Mouse (Mus musculus) adrenal gland, adult (tissue): ENCODE results near the gene Itga2.

ENCODE experiments used
- DNase-seq, 2 experiments: peaks; one replicate each; pipeline ENCODE4 v3.0.0; 2022 to 2023; ENCODE audit warnings: low spot score in 1 of 2; ENCODE audit not compliant: inconsistent age in 2 of 2

Itga2 gene

DNA sequence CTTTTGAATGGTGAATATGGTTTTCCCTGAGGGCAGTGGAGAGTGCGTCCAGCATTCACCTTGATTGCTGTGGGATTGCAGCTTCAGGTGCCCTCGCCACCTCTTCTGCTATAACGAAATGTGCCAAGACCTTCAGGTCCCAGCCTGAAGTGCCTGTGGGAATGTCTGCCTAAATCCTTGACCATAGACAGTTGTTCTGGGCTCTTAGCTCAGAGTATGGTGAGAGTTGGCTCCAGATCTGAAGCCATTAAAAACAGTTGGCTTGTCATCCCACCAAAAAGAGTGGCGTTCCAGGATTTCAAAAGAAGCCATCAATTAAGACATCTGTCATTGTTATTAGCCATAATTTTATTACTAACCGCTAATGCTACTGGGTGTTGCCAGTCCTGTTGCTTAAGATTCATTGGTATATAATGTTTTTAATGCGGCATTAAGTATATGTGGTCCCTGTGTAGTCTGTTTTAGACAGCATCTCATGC lies 106.5 kb downstream of the Itga2 start:
- DNase-seq: no peak

GRCm38 (mm10) chr13:114822871-114823270 lies 109.0 kb downstream of the Itga2 start:
- no peak for DNase-seq

DNA sequence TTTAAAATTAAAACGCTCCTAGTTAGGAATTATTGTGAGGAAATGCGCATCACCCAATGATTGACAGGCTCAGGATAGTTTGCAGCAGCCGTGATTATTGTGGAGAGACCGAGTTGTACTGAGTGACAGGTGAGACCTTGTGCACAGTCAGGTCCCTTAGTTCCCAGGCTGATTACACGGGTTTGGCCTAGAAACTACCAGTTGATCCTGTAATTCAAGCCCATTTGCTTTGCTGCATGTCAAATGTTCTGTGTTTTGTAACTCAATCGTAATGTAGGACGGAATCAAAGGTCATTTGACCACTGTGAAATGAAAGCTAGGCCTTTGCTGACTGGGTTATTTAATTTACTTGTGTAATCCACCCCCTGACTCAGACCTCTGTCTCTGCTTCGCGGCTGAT lies 113.4 kb downstream of the Itga2 start:
- peak in 1 of 2 experiments; percentile 89 for DNase-seq

DNA sequence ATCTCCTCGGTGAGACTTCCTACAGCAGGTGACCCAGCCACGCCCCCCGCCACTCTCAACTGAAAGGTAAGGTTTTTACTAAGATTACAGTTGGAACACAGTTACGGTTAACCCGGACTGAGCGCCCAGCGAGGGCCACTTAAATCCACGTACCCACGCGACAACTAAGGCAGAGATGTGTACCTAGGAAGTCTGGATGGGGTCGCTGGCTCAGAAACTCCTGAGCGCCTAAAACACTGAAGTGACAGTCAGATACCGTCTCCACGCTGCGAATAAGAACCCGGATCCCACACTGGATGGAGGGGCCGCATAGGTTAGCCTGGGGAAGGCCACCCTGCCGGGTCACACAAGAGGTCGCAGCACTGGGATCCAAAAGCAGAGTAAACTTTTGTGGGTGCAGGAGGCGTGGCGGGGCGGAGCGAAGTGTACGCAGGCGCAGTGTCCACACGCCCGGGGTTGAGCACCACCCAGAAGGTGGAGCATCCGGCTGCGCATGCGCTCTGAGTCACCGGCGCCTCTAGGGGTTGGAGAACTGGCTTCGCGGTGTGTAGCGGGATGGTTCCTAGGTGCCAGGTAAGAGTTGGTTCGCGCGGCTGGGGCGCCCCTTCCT lies 114.0 kb downstream of the Itga2 start, which contains the start of gene Mocs2:
Gene Mocs2 (plus strand): TSS at position 486 of the 610 bp plus-strand sequence.
- DNase-seq: peak; percentile 95 to 98

DNA sequence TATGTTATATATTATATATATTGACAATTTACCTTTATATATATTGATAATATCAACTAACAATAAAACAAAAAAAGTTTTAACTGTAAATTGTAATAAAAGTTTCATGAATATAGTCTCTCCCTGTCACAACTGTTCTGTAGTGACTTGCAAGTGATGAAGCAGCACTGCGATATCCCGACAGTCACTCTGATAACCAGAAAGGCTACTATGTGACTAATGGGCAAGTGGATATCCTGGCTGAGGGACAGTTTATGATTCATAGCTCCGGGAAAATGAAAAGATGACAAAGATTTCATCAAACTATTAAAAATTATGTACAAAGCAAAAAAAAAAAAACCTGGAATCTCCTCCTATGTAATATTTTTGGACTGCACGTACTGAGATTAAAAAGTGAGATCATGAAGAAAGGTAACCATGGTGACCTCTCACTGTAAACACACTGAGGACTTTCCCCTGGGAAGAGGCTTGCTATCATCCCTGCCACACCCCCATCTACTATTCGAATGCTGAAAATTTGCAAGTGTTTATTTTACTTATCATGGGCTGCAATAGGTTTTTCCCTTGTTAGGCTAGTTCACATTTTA lies 122.2 kb downstream of the Itga2 start:
- peak in 1 of 2 experiments; percentile 62 for DNase-seq

GRCm38 (mm10) chr13:114802971-114803370 lies 128.9 kb downstream of the Itga2 start:
- DNase-seq: no peak

- DNase-seq: no peak
These were observed 130.0 kb downstream of the Itga2 start for GRCm38 (mm10) chr13:114801857-114802256.

GRCm38 (mm10) chr13:114793250-114794030 lies 138.5 kb downstream of the Itga2 start:
- DNase-seq: peak; percentile 26 to 84

- peak in 1 of 2 experiments; percentile 73 for DNase-seq
These were observed 140.4 kb downstream of the Itga2 start for GRCm38 (mm10) chr13:114791511-114791910.
